Mouse (Mus musculus) intestine, embryonic 15.5 days (tissue): ENCODE results near the gene Faf1. TPM values are rescaled to one million over a fixed set of nuclear protein-coding genes. Genes with fewer than 3 reads are reported as not detected.
"Not testable (repeated sequence)": the region's sequence is repeated elsewhere in the genome, so short reads cannot be mapped to it uniquely, and the experiment has no call there.

Source experiments
- ATAC-seq: fragments of 200-750 bp; cut with Nextera tagmentation; 2 replicates; pipeline ENCODE4 v1.8.0; 2017; ENCODE audit warnings: moderate TSS enrichment, moderate library complexity
- H3K27ac ChIP-seq: fragments of 300-500 bp; sonication (generic); 2 replicates; pipeline ENCODE4 v1.5.1; 2015; ENCODE audit warnings: mild to moderate bottlenecking, inconsistent platforms
- H3K27me3 ChIP-seq: fragments of 300-500 bp; sonication (generic); replicated peaks from 2 replicates; pipeline ENCODE4 v1.6.1; 2015; ENCODE audit warnings: inconsistent platforms
- H3K36me3 ChIP-seq: fragments of 300-500 bp; sonication (generic); 2 replicates; pipeline ENCODE4 v1.6.1; 2015; ENCODE audit warnings: inconsistent platforms
- H3K4me1 ChIP-seq: fragments of 300-500 bp; sonication (generic); replicated peaks from 2 replicates; pipeline ENCODE4 v1.6.1; 2015; ENCODE audit warnings: inconsistent platforms
- H3K4me2 ChIP-seq: fragments of 300-500 bp; sonication (generic); replicated peaks from 2 replicates; pipeline ENCODE4 v1.6.1; 2015; ENCODE audit warnings: mild to moderate bottlenecking, inconsistent platforms
- H3K4me3 ChIP-seq: fragments of 300-500 bp; sonication (generic); replicated peaks from 2 replicates; pipeline ENCODE4 v1.5.1; 2015; ENCODE audit warnings: inconsistent platforms
- H3K9ac ChIP-seq: fragments of 300-500 bp; sonication (generic); 2 replicates; pipeline ENCODE4 v1.6.1; 2015; ENCODE audit warnings: inconsistent platforms
- H3K9me3 ChIP-seq: fragments of 300-500 bp; sonication (generic); 2 replicates; pipeline ENCODE4 v1.6.1; 2016; ENCODE audit warnings: inconsistent platforms
- WGBS: fragments of 180-500 bp; shearing (Covaris S2); methylation state at CpG from one replicate; pipeline ENCODE4 v1.1.7; 2015; 5-methylcytosine and 5-hydroxymethylcytosine counted together
- polyA plus RNA-seq: library from polyadenylated mRNA; unstranded; fragments of >200 nt; fragmentation: Nextera tagmentation; extraction: Ambion mirVana; gene quantifications from 2 replicates; pipeline ENCODE4 v1.2.1, GENCODE M21; 2015

Faf1 gene
- polyA plus RNA-seq, 1 experiment from 2014 or later, result 25.7 TPM

GRCm38 (mm10) chr4:109667518-109667917 is 8.9 kb upstream of the Faf1 start:
- H3K9ac ChIP-seq, result peak overlapping the region; percentile 98; the same call in 1 of the 2 replicates
- WGBS, result 65% methylated on average over 2 of the region's 2 CpGs
- no peak for ATAC-seq

GRCm38 (mm10) chr4:109670213-109670612 is 6.2 kb upstream of the Faf1 start:
- 69% methylated on average over 2 of the region's 2 CpGs for WGBS
- Histone ChIP-seq H3K27me3 (no peaks in the 10 kb centered on the region), H3K36me3 (no peaks in the 10 kb centered on the region), H3K4me2 (no peak overlapping the region), H3K9ac (no peak overlapping the region), H3K9me3 (no peaks in the 10 kb centered on the region), H3K27ac (no peak overlapping the region), H3K4me1 (0 out of 2 replicates have a peak, but pooled peaks cover 9% of the 10 kb centered on the region), H3K4me3 (no peak overlapping the region)
- no peak for ATAC-seq

More at GRCm38 (mm10) chr4:109667518-109667917, 8.9 kb upstream of the Faf1 start:
- Histone ChIP-seq H3K4me1 (0 out of 2 replicates have a peak, but pooled peaks cover 11% of the 10 kb centered on the region), H3K27ac (no peak overlapping the region), H3K9me3 (no peaks in the 10 kb centered on the region), H3K36me3 (no peaks in the 10 kb centered on the region), H3K27me3 (peaks cover 5% of the 10 kb centered on the region; the same call in 1 of the 2 replicates), H3K4me3 (no peak overlapping the region), H3K4me2 (peak overlapping the region; percentile 95)

GRCm38 (mm10) chr4:109671941-109672340 is 4.4 kb upstream of the Faf1 start:
- Histone ChIP-seq H3K4me1 (0 out of 2 replicates have a peak, but pooled peaks cover 4% of the 10 kb centered on the region), H3K36me3 (no peaks in the 10 kb centered on the region), H3K27me3 (no peaks in the 10 kb centered on the region), H3K9ac (no peak overlapping the region), H3K4me3 (no peak overlapping the region), H3K27ac (no peak overlapping the region), H3K4me2 (no peak overlapping the region), H3K9me3 (no peaks in the 10 kb centered on the region)
- 62% methylated on average over 1 of the region's 1 CpGs for WGBS
- no peak for ATAC-seq

GRCm38 (mm10) chr4:109674097-109674496 is 2.3 kb upstream of the Faf1 start:
- no peak overlapping the region for H3K4me3 ChIP-seq
- H3K4me2 ChIP-seq, result no peak overlapping the region
- H3K27ac ChIP-seq, result no peak overlapping the region
- 86% methylated on average over 2 of the region's 2 CpGs for WGBS
- no peaks in the 10 kb centered on the region for H3K27me3 ChIP-seq
- no peak for ATAC-seq
- H3K9me3 ChIP-seq, result no peaks in the 10 kb centered on the region
- H3K4me1 ChIP-seq, result 0 out of 2 replicates have a peak, but pooled peaks cover 2% of the 10 kb centered on the region
- no peaks in the 10 kb centered on the region for H3K36me3 ChIP-seq
- H3K9ac ChIP-seq, result no peak overlapping the region

- Histone ChIP-seq H3K9ac (peak overlapping the region; percentile 80), H3K4me2 (peak overlapping the region; percentile 60), H3K9me3 (no peaks in the 10 kb centered on the region), H3K4me3 (peak overlapping the region; percentile 84), H3K27me3 (no peaks in the 10 kb centered on the region), H3K4me1 (0 out of 2 replicates have a peak, but pooled peaks cover 2% of the 10 kb centered on the region), H3K27ac (peak overlapping the region; percentile 98), H3K36me3 (no peaks in the 10 kb centered on the region)
- 3% methylated on average over 3 of the region's 3 CpGs for whole genome bisulfite sequencing
- ATAC-seq, result no peak
These were observed 833 bp downstream of the Faf1 start for GRCm38 (mm10) chr4:109677221-109677620.

GRCm38 (mm10) chr4:109683561-109683960 is 7.2 kb downstream of the Faf1 start:
- Histone ChIP-seq H3K27me3 (no peaks in the 10 kb centered on the region), H3K4me2 (no peak overlapping the region), H3K36me3 (no peaks in the 10 kb centered on the region), H3K9me3 (no peaks in the 10 kb centered on the region), H3K9ac (no peak overlapping the region), H3K4me1 (no peaks in the 10 kb centered on the region), H3K27ac (no peak overlapping the region), H3K4me3 (no peak overlapping the region)
- 69% methylated on average over 2 of the region's 2 CpGs for WGBS
- no peak for ATAC-seq

- no peaks in the 10 kb centered on the region for H3K27me3 ChIP-seq
- H3K9ac ChIP-seq, result no peak overlapping the region
- H3K4me1 ChIP-seq, result no peaks in the 10 kb centered on the region
- H3K9me3 ChIP-seq, result no peaks in the 10 kb centered on the region
- H3K27ac ChIP-seq, result no peak overlapping the region
- no peak for ATAC-seq
- no peak overlapping the region for H3K4me3 ChIP-seq
- H3K4me2 ChIP-seq, result no peak overlapping the region
- no peaks in the 10 kb centered on the region for H3K36me3 ChIP-seq
These were observed 16.3 kb downstream of the Faf1 start for GRCm38 (mm10) chr4:109692674-109693073.

GRCm38 (mm10) chr4:109700727-109701126 is 24.3 kb downstream of the Faf1 start:
- not testable (repeated sequence) for H3K4me1 ChIP-seq, H3K36me3 ChIP-seq, H3K4me3 ChIP-seq, H3K9me3 ChIP-seq, H3K4me2 ChIP-seq, H3K27me3 ChIP-seq, ATAC-seq, H3K27ac ChIP-seq, H3K9ac ChIP-seq
- WGBS, result 89% methylated on average over 3 of the region's 3 CpGs

GRCm38 (mm10) chr4:109703568-109703967 is 27.2 kb downstream of the Faf1 start:
- H3K27me3 ChIP-seq, result no peaks in the 10 kb centered on the region
- ATAC-seq, result no peak

GRCm38 (mm10) chr4:109705349-109705748 is 29.0 kb downstream of the Faf1 start:
- no peak overlapping the region for H3K4me3 ChIP-seq
- no peak overlapping the region for H3K9ac ChIP-seq
- no peak for ATAC-seq
- 0 out of 2 replicates have a peak, but pooled peaks cover 4% of the 10 kb centered on the region for H3K4me1 ChIP-seq
- H3K27me3 ChIP-seq, result no peaks in the 10 kb centered on the region
- WGBS, result 87% methylated on average over 2 of the region's 2 CpGs
- H3K27ac ChIP-seq, result no peak overlapping the region
- H3K4me2 ChIP-seq, result no peak overlapping the region
- H3K9me3 ChIP-seq, result no peaks in the 10 kb centered on the region
- no peaks in the 10 kb centered on the region for H3K36me3 ChIP-seq

More at GRCm38 (mm10) chr4:109703568-109703967, 27.2 kb downstream of the Faf1 start:
- H3K9me3 ChIP-seq, result no peaks in the 10 kb centered on the region
- 0 out of 2 replicates have a peak, but pooled peaks cover 4% of the 10 kb centered on the region for H3K4me1 ChIP-seq
- H3K9ac ChIP-seq, result no peak overlapping the region
- no peak overlapping the region for H3K4me2 ChIP-seq
- H3K36me3 ChIP-seq, result no peaks in the 10 kb centered on the region
- H3K27ac ChIP-seq, result no peak overlapping the region
- no peak overlapping the region for H3K4me3 ChIP-seq

- H3K27me3 ChIP-seq, result no peaks in the 10 kb centered on the region
- no peak for ATAC-seq
- no peak overlapping the region for H3K4me2 ChIP-seq
- H3K27ac ChIP-seq, result no peak overlapping the region
- H3K36me3 ChIP-seq, result no peaks in the 10 kb centered on the region
- 98% methylated on average over 5 of the region's 5 CpGs for WGBS
- H3K4me1 ChIP-seq, result no peaks in the 10 kb centered on the region
- no peaks in the 10 kb centered on the region for H3K9me3 ChIP-seq
- H3K4me3 ChIP-seq, result no peak overlapping the region
- no peak overlapping the region for H3K9ac ChIP-seq
These were observed 42.9 kb downstream of the Faf1 start for GRCm38 (mm10) chr4:109719281-109719680.

GRCm38 (mm10) chr4:109729281-109729680 is 52.9 kb downstream of the Faf1 start:
- no peaks in the 10 kb centered on the region for H3K27me3 ChIP-seq
- H3K4me2 ChIP-seq, result no peak overlapping the region
- no peak overlapping the region for H3K9ac ChIP-seq
- H3K27ac ChIP-seq, result no peak overlapping the region
- no peaks in the 10 kb centered on the region for H3K9me3 ChIP-seq
- H3K4me3 ChIP-seq, result no peak overlapping the region
- WGBS, result 13% methylated on average over 2 of the region's 2 CpGs
- H3K36me3 ChIP-seq, result no peaks in the 10 kb centered on the region
- no peaks in the 10 kb centered on the region for H3K4me1 ChIP-seq
- ATAC-seq, result no peak

GRCm38 (mm10) chr4:109735754-109736153 is 59.4 kb downstream of the Faf1 start:
- Histone ChIP-seq H3K36me3 (no peaks in the 10 kb centered on the region), H3K4me3 (no peak overlapping the region), H3K9me3 (no peaks in the 10 kb centered on the region), H3K27me3 (no peaks in the 10 kb centered on the region), H3K4me1 (no peaks in the 10 kb centered on the region), H3K9ac (no peak overlapping the region), H3K27ac (no peak overlapping the region), H3K4me2 (no peak overlapping the region)
- 32% methylated on average over 1 of the region's 1 CpGs for WGBS
- no peak for ATAC-seq
